Mouse (Mus musculus): ENCODE data around the gene P2rx6.

- TF ChIP-seq EP300 (IDR thresholded peaks at IDR 0.05; ENCODE audit: low read depth) = no peak
- TF ChIP-seq CTCF (IDR thresholded peaks at IDR 0.05; ENCODE audit: low read depth) = no peak
Observed at GRCm38 (mm10) chr16:17619198-17620105, 57.8 kb downstream of the P2rx6 start, which contains the start of gene Smpd4.

Data from heart, postnatal 0 days (tissue).